Mouse (Mus musculus) midbrain, embryonic 12.5 days (tissue): ENCODE data around the gene Spata45. TPM values are rescaled to one million over a fixed set of nuclear protein-coding genes. Genes with fewer than 3 reads are reported as not detected.

Experiments used
- ATAC-seq: fragments of 200-750 bp; cut with Nextera tagmentation; 2 replicates; pipeline ENCODE4 v1.8.0; 2017; ENCODE audit warnings: low read depth, moderate TSS enrichment, moderate library complexity; ENCODE audit not compliant: low FRiP score
- H3K27ac ChIP-seq: fragments of 300-500 bp; sonication (generic); replicated peaks from 2 replicates; pipeline ENCODE4 v1.5.1; 2016; ENCODE audit warnings: mild to moderate bottlenecking
- H3K27me3 ChIP-seq: fragments of 300-500 bp; sonication (generic); 2 replicates; pipeline ENCODE4 v1.6.1; 2016; ENCODE audit warnings: mild to moderate bottlenecking
- H3K36me3 ChIP-seq: fragments of 300-500 bp; sonication (generic); 2 replicates; pipeline ENCODE4 v1.6.1; 2016
- H3K4me1 ChIP-seq: fragments of 300-500 bp; sonication (generic); 2 replicates; pipeline ENCODE4 v1.6.1; 2016
- H3K4me2 ChIP-seq: fragments of 300-500 bp; sonication (generic); replicated peaks from 2 replicates; pipeline ENCODE4 v1.6.1; 2016; ENCODE audit warnings: mild to moderate bottlenecking, moderate library complexity
- H3K4me3 ChIP-seq: fragments of 300-500 bp; sonication (generic); 2 replicates; pipeline ENCODE4 v1.5.1; 2016; ENCODE audit warnings: mild to moderate bottlenecking
- H3K9ac ChIP-seq: fragments of 300-500 bp; sonication (generic); replicated peaks from 2 replicates; pipeline ENCODE4 v1.6.1; 2016; ENCODE audit warnings: mild to moderate bottlenecking, moderate library complexity
- H3K9me3 ChIP-seq: fragments of 300-500 bp; sonication (generic); 2 replicates; pipeline ENCODE4 v1.6.1; 2016; ENCODE audit warnings: mild to moderate bottlenecking
- WGBS: fragments of 180-500 bp; shearing (Covaris S2); methylation state at CpG from one replicate; pipeline ENCODE4 v1.1.7; 2016; 5-methylcytosine and 5-hydroxymethylcytosine counted together
- polyA plus RNA-seq: library from polyadenylated mRNA; unstranded; fragments of >200 nt; fragmentation: Nextera tagmentation; extraction: Ambion mirVana; gene quantifications from 2 replicates; pipeline ENCODE4 v1.2.1, GENCODE M21; 2016

Spata45 gene
- not detected in 2 replicates for polyA plus RNA-seq

- no peak within 1 kb of the TSS for H3K27ac ChIP-seq
- WGBS, result 74% methylated on average over 6 of the region's 6 CpGs
These were observed at the start of gene Spata45 for GRCm38 (mm10) chr1:191036554-191037334. Gene Spata45, plus strand, starts transcription at chr1:191036639.

GRCm38 (mm10) chr1:190989437-190990082, 46.9 kb upstream of the Spata45 start:
- Histone ChIP-seq H3K9ac (no peak overlapping the region), H3K27me3 (no peaks in the 10 kb centered on the region), H3K36me3 (no peaks in the 10 kb centered on the region), H3K9me3 (no peaks in the 10 kb centered on the region), H3K27ac (no peak overlapping the region), H3K4me1 (no peaks in the 10 kb centered on the region), H3K4me3 (no peak overlapping the region), H3K4me2 (no peak overlapping the region)
- 83% methylated on average over 9 of the region's 9 CpGs for WGBS
- ATAC-seq, result no peak

More at GRCm38 (mm10) chr1:191036554-191037334, at the start of gene Spata45:
- no peak for ATAC-seq
- no peak within 1 kb of the TSS for H3K4me2 ChIP-seq
- no peaks in the 10 kb centered on the region for H3K36me3 ChIP-seq
- H3K27me3 ChIP-seq, result no peaks in the 10 kb centered on the region
- H3K9me3 ChIP-seq, result no peaks in the 10 kb centered on the region
- no peaks in the 10 kb centered on the region; the same call in 1 of the 2 replicates for H3K4me1 ChIP-seq
- H3K9ac ChIP-seq, result no peak within 1 kb of the TSS
- H3K4me3 ChIP-seq, result no peak within 1 kb of the TSS

GRCm38 (mm10) chr1:190995548-190995947, 40.9 kb upstream of the Spata45 start:
- Histone ChIP-seq H3K9me3 (0 out of 2 replicates have a peak, but pooled peaks cover 6% of the 10 kb centered on the region), H3K36me3 (no peaks in the 10 kb centered on the region), H3K27ac (no peak overlapping the region), H3K9ac (no peak overlapping the region), H3K27me3 (no peaks in the 10 kb centered on the region), H3K4me2 (no peak overlapping the region), H3K4me1 (no peaks in the 10 kb centered on the region), H3K4me3 (no peak overlapping the region)
- WGBS, result 75% methylated on average over 7 of the region's 7 CpGs
- no peak for ATAC-seq

GRCm38 (mm10) chr1:190996346-190996877, 40.0 kb upstream of the Spata45 start:
- H3K27me3 ChIP-seq, result no peaks in the 10 kb centered on the region
- no peak overlapping the region for H3K4me2 ChIP-seq
- H3K9ac ChIP-seq, result no peak overlapping the region
- ATAC-seq, result no peak
- H3K27ac ChIP-seq, result no peak overlapping the region
- H3K9me3 ChIP-seq, result 0 out of 2 replicates have a peak, but pooled peaks cover 6% of the 10 kb centered on the region
- H3K36me3 ChIP-seq, result no peaks in the 10 kb centered on the region
- WGBS, result 72% methylated on average over 6 of the region's 6 CpGs
- no peak overlapping the region for H3K4me3 ChIP-seq
- no peaks in the 10 kb centered on the region for H3K4me1 ChIP-seq

GRCm38 (mm10) chr1:190998027-190998426, 38.4 kb upstream of the Spata45 start:
- H3K27ac ChIP-seq, result no peak overlapping the region
- no peak overlapping the region for H3K9ac ChIP-seq
- no peaks in the 10 kb centered on the region for H3K27me3 ChIP-seq
- no peak overlapping the region for H3K4me2 ChIP-seq
- 0 out of 2 replicates have a peak, but pooled peaks cover 6% of the 10 kb centered on the region for H3K9me3 ChIP-seq
- no peak overlapping the region for H3K4me3 ChIP-seq
- no peaks in the 10 kb centered on the region for H3K4me1 ChIP-seq
- H3K36me3 ChIP-seq, result no peaks in the 10 kb centered on the region
- no peak for ATAC-seq
- WGBS, result 84% methylated on average over 1 of the region's 1 CpGs

GRCm38 (mm10) chr1:191000686-191001085, 35.8 kb upstream of the Spata45 start:
- H3K36me3 ChIP-seq, result 0 out of 2 replicates have a peak, but pooled peaks cover 3% of the 10 kb centered on the region
- 83% methylated on average over 3 of the region's 3 CpGs for WGBS
- no peak overlapping the region for H3K4me3 ChIP-seq
- H3K9ac ChIP-seq, result no peak overlapping the region
- H3K4me2 ChIP-seq, result no peak overlapping the region
- H3K27ac ChIP-seq, result no peak overlapping the region
- H3K27me3 ChIP-seq, result no peaks in the 10 kb centered on the region
- H3K9me3 ChIP-seq, result 0 out of 2 replicates have a peak, but pooled peaks cover 6% of the 10 kb centered on the region
- no peak for ATAC-seq
- no peaks in the 10 kb centered on the region for H3K4me1 ChIP-seq

- Histone ChIP-seq H3K4me1 (no peaks in the 10 kb centered on the region), H3K9ac (no peak overlapping the region), H3K4me3 (no peak overlapping the region), H3K27ac (no peak overlapping the region), H3K36me3 (0 out of 2 replicates have a peak, but pooled peaks cover 11% of the 10 kb centered on the region), H3K27me3 (no peaks in the 10 kb centered on the region), H3K9me3 (0 out of 2 replicates have a peak, but pooled peaks cover 6% of the 10 kb centered on the region), H3K4me2 (no peak overlapping the region)
- no peak for ATAC-seq
- 59% methylated on average over 6 of the region's 6 CpGs for WGBS
These were observed 34.2 kb upstream of the Spata45 start for GRCm38 (mm10) chr1:191002201-191002600.

- Histone ChIP-seq H3K36me3 (peaks cover 64% of the 10 kb centered on the region), H3K27me3 (no peaks in the 10 kb centered on the region), H3K9me3 (no peaks in the 10 kb centered on the region), H3K27ac (no peak overlapping the region), H3K4me1 (no peaks in the 10 kb centered on the region), H3K4me3 (no peak overlapping the region), H3K4me2 (no peak overlapping the region), H3K9ac (no peak overlapping the region)
- no peak for ATAC-seq
- WGBS, result 98% methylated on average over 5 of the region's 5 CpGs
These were observed 27.7 kb upstream of the Spata45 start for GRCm38 (mm10) chr1:191008707-191009106.

GRCm38 (mm10) chr1:191014271-191014670, 22.2 kb upstream of the Spata45 start:
- Histone ChIP-seq H3K27ac (no peak overlapping the region), H3K9ac (no peak overlapping the region), H3K4me1 (no peaks in the 10 kb centered on the region), H3K4me3 (no peak overlapping the region), H3K36me3 (peaks cover 50% of the 10 kb centered on the region), H3K9me3 (no peaks in the 10 kb centered on the region), H3K4me2 (no peak overlapping the region), H3K27me3 (no peaks in the 10 kb centered on the region)
- WGBS, result 94% methylated on average over 3 of the region's 3 CpGs
- ATAC-seq, result no peak

- no peak for ATAC-seq
- H3K9ac ChIP-seq, result no peak overlapping the region
- H3K27me3 ChIP-seq, result no peaks in the 10 kb centered on the region
- peaks cover 5% of the 10 kb centered on the region; the same call in 1 of the 2 replicates for H3K4me1 ChIP-seq
- 93% methylated on average over 5 of the region's 5 CpGs for WGBS
- H3K27ac ChIP-seq, result no peak overlapping the region
- H3K4me3 ChIP-seq, result no peak overlapping the region
- H3K36me3 ChIP-seq, result peaks cover 17% of the 10 kb centered on the region
- H3K9me3 ChIP-seq, result no peaks in the 10 kb centered on the region
- H3K4me2 ChIP-seq, result no peak overlapping the region
These were observed 16.6 kb upstream of the Spata45 start for GRCm38 (mm10) chr1:191019803-191020202.

- no peak for ATAC-seq
- Histone ChIP-seq H3K27ac (no peak overlapping the region), H3K9me3 (no peaks in the 10 kb centered on the region), H3K4me3 (no peak overlapping the region), H3K9ac (no peak overlapping the region), H3K27me3 (no peaks in the 10 kb centered on the region), H3K4me1 (peaks cover 11% of the 10 kb centered on the region; the same call in 1 of the 2 replicates), H3K36me3 (peaks cover 12% of the 10 kb centered on the region), H3K4me2 (no peak overlapping the region)
- WGBS, result 88% methylated on average over 3 of the region's 3 CpGs
These were observed 16.1 kb upstream of the Spata45 start for GRCm38 (mm10) chr1:191020217-191020924.
